Comparison of ENCODE assay signal across 8 mouse cellular contexts in the genomic region with DNA sequence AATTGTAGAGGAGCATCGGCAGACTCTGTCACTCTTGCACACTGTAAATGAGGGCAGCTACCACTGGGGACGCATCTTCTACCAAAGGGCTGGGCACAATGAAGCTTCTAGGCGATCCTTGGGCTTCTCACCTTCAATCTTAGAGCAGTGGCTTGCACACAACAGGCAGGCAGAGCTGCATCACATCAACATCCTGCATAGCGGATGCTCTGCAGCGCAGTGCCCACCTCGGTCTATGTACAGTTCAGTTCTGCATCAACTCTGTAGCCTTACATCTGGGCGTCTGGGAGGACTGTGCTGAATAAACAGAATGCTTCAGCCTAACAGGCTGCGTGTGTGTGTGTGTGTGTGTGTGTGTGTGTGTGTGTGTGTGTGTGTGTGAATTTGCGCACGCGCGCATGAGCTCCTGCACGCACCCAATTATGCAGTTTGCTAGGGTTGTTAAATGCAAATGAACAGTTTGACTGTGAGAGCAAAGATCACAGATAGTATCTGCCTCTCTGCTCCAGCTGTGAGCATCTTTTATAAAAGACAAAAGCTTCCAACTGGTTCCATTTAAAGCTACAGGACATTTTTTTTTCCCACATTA.
DNase-seq lines count a peak whose midpoint lies in the region; ATAC-seq lines count a peak whose summit lies in the region.

No protein-coding gene starts in this region.

- peaks cover 26% of the 10 kb centered on the region for H3K4me1 ChIP-seq in midbrain, embryonic 12.5 days

- H3K27me3 ChIP-seq in midbrain, embryonic 12.5 days, result no peaks in the 10 kb centered on the region

- peak; percentile 83 for ATAC-seq in midbrain, embryonic 12.5 days (ENCODE audit: low FRiP score, low read depth)

- peak overlapping the region; percentile 66 for H3K27ac ChIP-seq in midbrain, embryonic 12.5 days (replicated peaks)

- H3K9ac ChIP-seq in midbrain, embryonic 12.5 days (replicated peaks), result 0 out of 2 replicates have a peak overlapping the region, but pooled peaks have one; percentile 20

- H3K4me2 ChIP-seq in midbrain, embryonic 12.5 days (replicated peaks), result peak overlapping the region; percentile 46

- peak; percentile 15 for DNase-seq in adrenal gland, postnatal 10 days
- DNase-seq in adrenal gland, adult 8-10 months, result no peak
- peak; percentile 64 for DNase-seq in cerebellum, adult 8-10 months
- DNase-seq in frontal cortex, adult 2 months (ENCODE audit: extremely low spot score in 1 of 2, low spot score in 1 of 2), result peak; percentile 38 to 70
- peak; percentile 43 to 49 for DNase-seq in kidney, postnatal 36 days
- no peak for DNase-seq in c-Kit-positive CD71-positive TER-119-positive erythroid progenitor cells, embryonic 14.5 days (ENCODE audit: low spot score)
- DNase-seq in adrenal gland, postnatal 4 days (ENCODE audit: low spot score in 2 of 2), result no peak

- no peaks in the 10 kb centered on the region for H3K9me3 ChIP-seq in midbrain, embryonic 12.5 days

- H3K36me3 ChIP-seq in midbrain, embryonic 12.5 days, result no peaks in the 10 kb centered on the region

- WGBS in midbrain, embryonic 12.5 days, result 17% methylated on average over 13 of the region's 13 CpGs

- peak overlapping the region; percentile 20 for H3K4me3 ChIP-seq in midbrain, embryonic 12.5 days

Comparison
In these comparisons a context has a peak if more than half of its experiments do, and no peak if none do; other contexts are left out.
1. DNase-seq: peak in adrenal gland, postnatal 10 days (single experiment), cerebellum, adult 8-10 months (single experiment), frontal cortex, adult 2 months (2 of 2) and kidney, postnatal 36 days (2 of 2); none in adrenal gland, adult 8-10 months (single experiment), c-Kit-positive CD71-positive TER-119-positive erythroid progenitor cells, embryonic 14.5 days (single experiment) and adrenal gland, postnatal 4 days (0 of 2).